Mouse (Mus musculus): ENCODE results near the gene Tssk6. TPM values are rescaled to one million over a fixed set of nuclear protein-coding genes. Genes with fewer than 3 reads are reported as not detected.
"Not testable (repeated sequence)": the region's sequence is repeated elsewhere in the genome, so short reads cannot be mapped to it uniquely, and the experiment has no call there.

The Tssk6 gene
- total RNA-seq, 2 experiments from 2014 or later: 0.31 TPM; not detected in 1

DNA sequence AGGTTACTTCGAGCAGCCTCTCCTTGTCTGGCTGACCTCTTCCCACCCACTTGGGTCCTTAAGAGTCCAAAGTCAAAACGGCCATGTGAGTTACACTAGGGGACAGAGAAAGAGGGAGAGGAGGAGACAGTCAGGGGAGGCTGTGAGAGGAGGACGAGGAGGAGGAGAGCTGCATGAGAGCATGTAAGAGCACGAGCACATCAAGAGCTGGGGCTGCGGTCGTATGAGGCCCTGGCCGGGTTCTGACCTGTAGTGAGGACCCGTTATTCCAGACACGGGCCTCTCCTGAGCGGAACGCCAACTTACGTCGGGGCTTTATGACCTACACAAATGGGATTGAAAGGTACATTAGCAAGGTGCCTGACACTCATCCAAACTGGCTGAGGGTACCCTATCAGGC, 9.9 kb downstream of the Tssk6 start:
- no peak for DNase-seq
- intact Hi-C loops (cut with DNase I; ENCODE audit: low total_unique reads): loop anchor here (10.0 kb wide), 1 partner anchor 253 kb away; no protein-coding TSS in a partner anchor

- no peak for DNase-seq
- intact Hi-C loops (cut with DNase I; ENCODE audit: low total_unique reads): loop anchor here (10.0 kb wide), 1 partner anchor 252 kb away; no protein-coding TSS in a partner anchor
Measured at GRCm38 (mm10) chr8:69912478-69913074, 10.6 kb downstream of the Tssk6 start.

DNA sequence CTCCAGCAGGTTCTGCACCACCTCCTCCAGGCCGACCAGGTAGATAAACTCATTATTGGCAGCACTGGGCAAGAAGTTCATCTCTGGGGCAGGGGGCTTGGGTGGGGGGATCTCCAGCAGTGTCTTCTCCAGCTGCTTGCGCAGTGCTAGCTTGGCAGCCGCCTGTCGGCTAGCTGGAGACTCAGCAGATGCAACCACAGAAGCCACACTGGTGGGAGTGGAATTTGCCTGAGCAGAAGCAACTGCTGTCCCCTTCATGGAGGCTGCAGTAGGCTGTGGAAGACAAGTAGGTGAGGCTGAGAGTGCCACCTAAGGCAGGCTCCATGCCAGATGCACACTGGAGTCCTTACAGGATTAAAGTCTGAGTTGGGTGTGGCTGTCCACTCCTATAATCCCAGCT, 12.5 kb downstream of the Tssk6 start:
- intact Hi-C loops (cut with DNase I; ENCODE audit: low total_unique reads): loop anchor here (10.0 kb wide), 1 partner anchor 250 kb away; no protein-coding TSS in a partner anchor
- no peak for DNase-seq

DNA sequence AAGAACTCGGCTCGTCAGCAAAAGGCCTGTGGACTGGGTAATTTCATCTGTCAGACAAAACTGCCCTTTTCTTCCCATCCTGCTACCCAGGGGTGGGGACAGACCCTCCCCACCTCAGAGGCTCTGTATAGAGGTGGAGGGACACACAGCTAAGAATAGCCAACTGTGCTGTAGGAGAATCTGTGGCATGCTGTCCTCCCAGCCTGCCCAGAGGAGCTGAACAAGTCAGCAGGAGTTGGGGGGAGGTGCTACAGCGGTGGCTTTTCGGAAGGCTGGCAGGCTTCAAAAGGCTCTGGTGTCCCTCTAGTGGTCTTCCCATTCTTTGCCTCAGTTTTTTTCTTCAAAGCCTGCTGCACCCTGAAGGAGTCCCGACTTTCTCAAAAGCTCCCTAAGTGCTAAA, 13.8 kb downstream of the Tssk6 start:
- intact Hi-C loops (cut with DNase I; ENCODE audit: low total_unique reads): loop anchor here (10.0 kb wide), 1 partner anchor 249 kb away; no protein-coding TSS in a partner anchor
- DNase-seq: no peak

- no peak for DNase-seq
- intact Hi-C loops (cut with DNase I; ENCODE audit: low total_unique reads): loop anchor here (10.0 kb wide), 1 partner anchor 246 kb away; no protein-coding TSS in a partner anchor
Measured at GRCm38 (mm10) chr8:69918506-69918905, 16.5 kb downstream of the Tssk6 start.

- DNase-seq: peak; percentile 52
- intact Hi-C loops (cut with DNase I; ENCODE audit: low total_unique reads): loop anchor here (1.0 to 10.0 kb wide), 2 partner anchors 82 to 246 kb away; no protein-coding TSS in a partner anchor
Measured at GRCm38 (mm10) chr8:69919010-69919409, 17.0 kb downstream of the Tssk6 start.

DNA sequence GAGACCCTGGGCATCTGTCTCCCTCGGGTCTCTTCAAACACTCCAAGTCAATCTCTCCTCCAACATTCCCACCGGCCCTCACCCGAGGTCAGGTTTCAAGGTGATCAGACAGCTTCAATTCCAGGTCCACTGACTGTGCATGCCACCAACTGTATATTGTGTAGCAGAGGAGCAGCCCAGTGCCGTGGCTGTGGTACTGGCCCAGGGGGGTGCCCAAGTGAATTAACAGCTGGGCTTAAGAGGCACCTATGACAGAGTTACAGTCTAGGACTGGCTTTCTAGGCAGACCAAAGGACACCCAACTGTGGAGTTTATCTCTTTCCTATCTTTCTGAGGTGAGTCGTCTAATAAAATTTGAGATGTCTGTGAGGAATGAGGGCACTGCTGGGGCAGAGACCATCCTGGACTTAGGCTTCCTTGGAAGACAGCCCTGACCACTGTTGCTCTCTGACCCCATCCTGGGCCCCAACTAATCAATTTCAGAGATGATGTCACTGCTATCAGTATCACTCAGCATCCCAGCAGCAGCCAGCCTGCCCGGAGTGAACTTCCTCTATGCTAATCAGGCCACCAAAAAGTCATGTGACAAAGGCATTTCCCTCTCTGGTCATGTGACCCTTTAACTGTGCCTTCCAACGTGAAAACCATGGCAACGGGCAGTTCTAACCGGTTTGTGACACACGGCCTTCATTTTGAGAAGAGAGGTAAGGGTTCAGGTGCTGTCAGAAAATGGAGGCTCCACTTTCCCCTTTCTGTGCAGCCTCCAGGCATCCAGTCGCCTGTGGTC, 18.1 kb downstream of the Tssk6 start:
- intact Hi-C loops (cut with DNase I; ENCODE audit: low total_unique reads): loop anchor here (1.0 to 10.0 kb wide), 2 partner anchors 81 to 245 kb away; no protein-coding TSS in a partner anchor
- DNase-seq: peak; percentile 33

DNA sequence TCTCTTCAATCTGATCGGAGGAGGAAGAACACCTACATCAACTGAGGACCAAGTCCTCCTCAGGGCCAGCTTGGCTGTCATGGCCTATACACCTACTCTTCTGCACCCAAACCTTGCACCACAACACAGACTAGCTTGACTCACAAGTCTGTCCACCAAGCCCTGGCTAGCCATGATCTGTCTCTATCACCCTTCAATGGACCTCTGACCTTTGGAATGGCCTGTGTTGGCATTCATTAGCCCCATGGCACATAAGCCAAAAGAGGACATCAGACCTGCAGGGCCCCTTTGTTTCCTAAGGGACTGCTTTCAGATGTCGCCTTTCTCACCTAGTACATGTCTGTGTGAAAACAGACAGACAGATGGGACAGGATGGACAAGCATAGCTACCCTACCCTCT, 19.2 kb downstream of the Tssk6 start:
- DNase-seq: no peak

GRCm38 (mm10) chr8:69923986-69924385, 22.0 kb downstream of the Tssk6 start:
- intact Hi-C loops (cut with DNase I; ENCODE audit: low total_unique reads): no loop called here
- DNase-seq: no peak

More for the DNA sequence above, 19.2 kb downstream of the Tssk6 start:
- intact Hi-C loops (cut with DNase I; ENCODE audit: low total_unique reads): no loop called here

GRCm38 (mm10) chr8:69926901-69927300, 24.9 kb downstream of the Tssk6 start:
- intact Hi-C loops (cut with DNase I; ENCODE audit: low total_unique reads): loop anchor here (5.0 kb wide), 1 partner anchor 35 kb away; no protein-coding TSS in a partner anchor
- DNase-seq: no peak

DNA sequence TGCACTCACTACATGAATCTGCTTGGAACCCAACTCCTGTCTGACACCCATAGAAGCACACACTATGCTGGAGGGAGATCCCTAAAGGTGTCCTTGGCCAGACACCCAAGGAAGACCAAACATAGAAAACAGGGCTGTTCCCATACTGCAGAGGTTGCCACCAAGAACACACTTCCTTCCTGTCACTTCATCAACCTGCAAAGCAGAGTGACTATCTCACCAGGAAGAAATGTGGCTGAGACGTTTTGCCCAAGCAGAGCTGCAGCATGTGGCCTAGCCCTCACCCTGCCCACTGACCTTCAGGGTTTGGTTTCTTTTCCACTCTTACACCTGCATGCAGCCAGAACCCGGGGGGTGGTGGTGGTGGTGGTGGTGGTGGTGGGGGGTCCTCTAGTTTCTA, 31.8 kb downstream of the Tssk6 start:
- DNase-seq: no peak
- intact Hi-C loops (cut with DNase I; ENCODE audit: low total_unique reads): no loop called here

GRCm38 (mm10) chr8:69934582-69934981, 32.6 kb downstream of the Tssk6 start:
- intact Hi-C loops (cut with DNase I; ENCODE audit: low total_unique reads): no loop called here
- no peak for DNase-seq

DNA sequence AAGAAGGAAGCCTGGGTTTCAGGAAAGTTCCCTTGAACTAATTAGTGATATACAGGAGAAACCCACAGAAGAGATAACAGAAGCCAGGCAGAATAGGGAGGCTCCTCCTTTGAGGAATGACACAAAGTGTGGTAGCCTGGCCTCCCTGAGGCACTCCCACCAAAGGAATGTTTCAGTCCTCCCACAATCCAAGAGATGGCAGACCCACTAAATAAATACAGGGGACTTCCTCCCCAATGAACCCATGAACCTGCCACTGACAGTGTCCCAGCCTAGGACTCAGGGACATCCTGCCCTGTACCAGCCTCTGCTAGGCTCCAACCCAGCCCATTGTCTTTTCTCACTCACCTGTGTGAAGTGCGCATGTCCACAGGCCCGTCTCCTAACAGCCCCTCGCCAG, 33.4 kb downstream of the Tssk6 start:
- DNase-seq: no peak
- intact Hi-C loops (cut with DNase I; ENCODE audit: low total_unique reads): no loop called here

DNA sequence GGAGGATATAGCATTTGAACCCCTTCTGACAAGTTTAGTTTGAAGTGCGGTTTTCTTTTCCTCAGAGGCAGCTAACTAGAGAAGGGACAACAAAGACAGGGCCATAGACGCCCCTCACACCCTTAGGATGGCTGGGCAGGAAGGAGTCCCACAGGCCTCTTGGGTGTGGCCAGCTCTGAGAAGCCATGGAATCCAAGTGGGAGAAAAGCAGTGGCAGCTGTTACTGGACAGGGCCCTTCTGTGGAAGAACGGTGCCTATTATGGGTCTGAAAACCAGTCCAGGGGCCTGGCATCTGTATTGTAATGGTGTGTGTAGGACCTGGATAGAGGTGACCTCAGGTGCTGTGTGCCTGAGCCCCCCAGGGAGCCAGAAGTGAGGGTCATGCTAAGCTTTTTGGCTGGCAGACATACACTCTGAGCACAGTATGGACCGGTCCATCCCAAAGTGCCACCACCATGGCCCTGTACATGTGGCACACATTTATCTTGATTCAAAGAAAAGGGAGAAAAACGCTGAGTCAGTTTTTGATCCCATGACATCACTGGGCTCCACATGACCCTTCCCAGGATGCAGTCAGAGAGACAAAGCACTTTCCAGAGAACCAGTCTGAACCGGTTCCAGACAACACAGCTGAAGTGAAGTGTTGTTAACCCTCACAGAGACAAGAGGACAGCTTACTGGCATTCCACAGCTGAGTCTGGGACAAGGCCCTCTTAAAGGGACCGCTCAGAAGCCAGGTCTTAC, 34.2 kb downstream of the Tssk6 start:
- peak; percentile 49 for DNase-seq
- intact Hi-C loops (cut with DNase I; ENCODE audit: low total_unique reads): no loop called here

DNA sequence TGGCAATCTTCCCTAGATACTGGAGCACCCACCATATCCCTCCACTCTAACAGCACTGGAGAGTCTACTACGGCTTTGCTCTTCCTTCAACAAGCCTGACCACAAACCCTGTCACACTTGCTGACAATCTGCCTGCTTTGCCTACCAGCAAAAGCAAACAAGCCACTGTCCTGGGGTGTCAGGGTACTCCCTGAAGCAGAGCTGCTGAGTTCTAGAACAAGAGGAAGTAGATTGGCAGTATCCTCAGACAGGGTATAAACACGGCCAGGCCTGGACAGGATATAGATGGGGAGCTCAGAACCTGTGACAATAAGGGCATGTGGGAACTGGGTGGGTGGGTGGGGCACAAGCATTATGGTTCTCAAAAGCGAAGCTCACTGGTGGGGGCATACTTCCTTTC, 35.5 kb downstream of the Tssk6 start:
- intact Hi-C loops (cut with DNase I; ENCODE audit: low total_unique reads): no loop called here
- DNase-seq: no peak

GRCm38 (mm10) chr8:69938245-69938982, 36.4 kb downstream of the Tssk6 start:
- intact Hi-C loops (cut with DNase I; ENCODE audit: low total_unique reads): no loop called here
- no peak for DNase-seq

DNA sequence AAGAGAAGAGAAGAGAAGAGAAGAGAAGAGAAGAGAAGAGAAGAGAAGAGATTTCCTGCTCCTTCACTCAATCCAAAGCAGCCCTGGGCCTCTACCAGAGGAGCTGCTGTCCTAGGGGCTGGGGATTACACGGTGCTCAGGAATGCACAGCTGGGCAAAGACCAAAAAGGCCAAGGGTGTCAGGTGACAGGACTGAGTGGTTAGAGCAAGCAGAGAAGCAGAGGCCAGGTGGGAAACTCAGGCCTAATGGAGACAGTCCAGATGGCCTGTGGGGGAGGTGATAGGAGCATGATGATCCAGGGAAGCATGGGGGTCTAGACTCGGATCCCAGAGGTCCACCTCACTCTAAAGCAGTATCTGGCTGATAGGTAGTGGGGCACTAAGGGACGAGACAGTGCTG, 37.6 kb downstream of the Tssk6 start:
- intact Hi-C loops (cut with DNase I; ENCODE audit: low total_unique reads): no loop called here
- peak; percentile 42 for DNase-seq

DNA sequence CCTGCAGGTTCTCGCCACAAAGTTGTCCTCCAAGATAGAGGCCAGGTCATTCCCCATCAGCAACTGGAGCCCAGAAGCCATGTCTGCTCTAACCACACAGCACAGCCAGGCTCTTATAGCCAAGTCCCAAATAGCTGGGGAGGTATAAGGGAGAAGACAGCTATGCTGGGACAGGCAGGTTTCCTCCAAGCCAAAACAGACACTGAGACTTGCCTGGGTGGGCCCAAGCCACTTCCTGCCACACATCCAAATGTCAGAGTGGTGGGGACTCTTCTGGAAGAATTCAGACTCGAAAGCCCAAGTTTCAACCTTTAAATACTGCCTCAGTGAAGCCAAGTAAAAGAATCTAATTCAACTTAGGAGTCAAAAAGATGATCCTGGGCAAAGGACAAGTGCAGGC, 38.4 kb downstream of the Tssk6 start:
- intact Hi-C loops (cut with DNase I; ENCODE audit: low total_unique reads): no loop called here
- no peak for DNase-seq

DNA sequence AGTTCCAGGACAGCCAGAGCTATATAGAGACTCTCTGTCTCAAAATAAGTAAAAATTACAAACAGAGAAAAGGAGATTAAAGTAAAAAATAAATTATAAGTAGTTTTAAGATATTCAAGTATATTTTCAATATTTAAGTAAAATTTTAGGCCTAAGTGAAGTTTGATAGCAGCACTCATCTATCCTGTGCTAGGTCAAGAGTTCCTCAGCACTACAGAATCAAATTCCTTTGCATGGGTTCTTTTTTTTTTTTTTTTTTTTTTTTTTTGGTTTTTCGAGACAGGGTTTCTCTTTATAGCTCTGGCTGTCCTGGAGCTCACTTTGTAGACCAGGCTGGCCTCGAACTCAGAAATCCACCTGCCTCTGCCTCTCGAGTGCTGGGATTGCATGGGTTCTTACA, 40.5 kb downstream of the Tssk6 start:
- intact Hi-C loops (cut with DNase I; ENCODE audit: low total_unique reads); DNase-seq: not testable (repeated sequence)

Data from gastrocnemius, postnatal 14 days (tissue).